Mouse (Mus musculus) neural tube, embryonic 12.5 days (tissue): ENCODE results near the gene Mlh3. TPM values are rescaled to one million over a fixed set of nuclear protein-coding genes. Genes with fewer than 3 reads are reported as not detected.

Source experiments
- ATAC-seq: fragments of 200-750 bp; cut with Nextera tagmentation; 2 replicates; pipeline ENCODE4 v1.8.0; 2017; ENCODE audit warnings: low read depth, mild to moderate bottlenecking, moderate TSS enrichment, moderate library complexity; ENCODE audit not compliant: low FRiP score
- H3K27ac ChIP-seq: fragments of 300-500 bp; sonication (generic); 2 replicates; pipeline ENCODE4 v1.5.1; 2016
- H3K27me3 ChIP-seq: fragments of 300-500 bp; sonication (generic); replicated peaks from 2 replicates; pipeline ENCODE4 v1.6.1; 2016; ENCODE audit warnings: mild to moderate bottlenecking
- H3K36me3 ChIP-seq: fragments of 300-500 bp; sonication (generic); 2 replicates; pipeline ENCODE4 v1.6.1; 2016; ENCODE audit warnings: mild to moderate bottlenecking
- H3K4me1 ChIP-seq: fragments of 300-500 bp; sonication (generic); 2 replicates; pipeline ENCODE4 v1.6.1; 2016
- H3K4me2 ChIP-seq: fragments of 300-500 bp; sonication (generic); replicated peaks from 2 replicates; pipeline ENCODE4 v1.6.1; 2016; ENCODE audit warnings: mild to moderate bottlenecking
- H3K4me3 ChIP-seq: fragments of 300-500 bp; sonication (generic); 2 replicates; pipeline ENCODE4 v1.5.1; 2016
- H3K9ac ChIP-seq: fragments of 300-500 bp; sonication (generic); 2 replicates; pipeline ENCODE4 v1.6.1; 2016; ENCODE audit warnings: mild to moderate bottlenecking
- H3K9me3 ChIP-seq: fragments of 300-500 bp; sonication (generic); 2 replicates; pipeline ENCODE4 v1.6.1; 2016; ENCODE audit warnings: mild to moderate bottlenecking
- WGBS: fragments of 180-500 bp; shearing (Covaris S2); methylation state at CpG from one replicate; pipeline ENCODE4 v1.1.7; 2016; 5-methylcytosine and 5-hydroxymethylcytosine counted together
- polyA plus RNA-seq: library from polyadenylated mRNA; unstranded; fragments of >200 nt; fragmentation: Nextera tagmentation; extraction: Ambion mirVana; gene quantifications from 2 replicates; pipeline ENCODE4 v1.2.1, GENCODE M21; 2016

Mlh3 gene
- polyA plus RNA-seq, 1 experiment from 2014 or later: 9.0 TPM

- H3K36me3 ChIP-seq: no peaks in the 10 kb centered on the region
- H3K4me3 ChIP-seq: no peak overlapping the region
- no peak overlapping the region for H3K27ac ChIP-seq
- no peaks in the 10 kb centered on the region for H3K27me3 ChIP-seq
- H3K9me3 ChIP-seq: no peaks in the 10 kb centered on the region
- H3K4me2 ChIP-seq: no peak overlapping the region
- H3K4me1 ChIP-seq: no peaks in the 10 kb centered on the region
- 85% methylated on average over 7 of the region's 7 CpGs for WGBS
- H3K9ac ChIP-seq: no peak overlapping the region
- no peak for ATAC-seq
Measured at GRCm38 (mm10) chr12:85257008-85257639, 13.3 kb downstream of the Mlh3 start.

DNA sequence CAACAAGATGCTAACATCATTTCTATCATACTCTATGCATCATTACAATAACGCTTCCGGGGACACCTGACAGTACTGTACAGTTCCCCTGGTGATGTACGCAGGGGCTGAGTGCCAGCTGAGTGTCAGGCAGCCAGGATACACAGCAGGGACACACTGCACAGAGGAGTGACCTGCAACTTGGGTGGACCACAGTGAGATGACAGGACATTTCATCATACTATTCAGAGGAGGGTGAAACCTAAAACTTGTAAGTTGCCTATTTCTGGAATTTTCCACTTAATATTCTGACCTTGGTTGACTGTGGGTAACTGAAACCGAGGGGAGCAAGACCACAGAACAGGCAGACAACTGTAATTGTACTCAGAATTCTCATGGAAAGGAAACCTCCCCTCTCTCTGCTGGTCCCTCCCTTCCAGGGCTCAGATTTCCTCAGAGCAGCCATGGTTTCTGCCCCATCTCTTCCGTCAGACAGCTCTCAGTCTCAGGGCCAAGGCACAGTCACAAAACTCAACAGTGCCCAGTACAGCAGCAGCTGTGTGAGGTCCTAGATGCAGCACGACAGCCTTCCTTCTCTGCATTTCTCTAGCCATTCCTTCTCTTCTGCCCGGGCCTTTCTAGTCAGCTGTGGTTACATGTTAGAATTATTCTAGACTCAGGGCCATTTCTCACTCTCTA lies 14.2 kb downstream of the Mlh3 start:
- Histone ChIP-seq H3K4me3 (no peak overlapping the region), H3K4me1 (no peaks in the 10 kb centered on the region), H3K4me2 (no peak overlapping the region), H3K27ac (no peak overlapping the region), H3K9me3 (no peaks in the 10 kb centered on the region), H3K9ac (no peak overlapping the region), H3K27me3 (no peaks in the 10 kb centered on the region), H3K36me3 (no peaks in the 10 kb centered on the region)
- 69% methylated on average over 7 of the region's 7 CpGs for WGBS
- ATAC-seq: no peak

- H3K9ac ChIP-seq: no peak overlapping the region
- no peaks in the 10 kb centered on the region for H3K36me3 ChIP-seq
- 83% methylated on average over 3 of the region's 3 CpGs for WGBS
- no peak overlapping the region for H3K4me3 ChIP-seq
- no peak overlapping the region for H3K27ac ChIP-seq
- H3K27me3 ChIP-seq: no peaks in the 10 kb centered on the region
- no peak for ATAC-seq
- no peaks in the 10 kb centered on the region for H3K4me1 ChIP-seq
- no peaks in the 10 kb centered on the region for H3K9me3 ChIP-seq
- no peak overlapping the region for H3K4me2 ChIP-seq
Measured at GRCm38 (mm10) chr12:85252083-85252482, 18.3 kb downstream of the Mlh3 start.

- Histone ChIP-seq H3K9ac (no peak overlapping the region), H3K36me3 (peaks cover 2% of the 10 kb centered on the region; the same call in 1 of the 2 replicates), H3K4me2 (no peak overlapping the region), H3K9me3 (no peaks in the 10 kb centered on the region), H3K27me3 (no peaks in the 10 kb centered on the region), H3K27ac (no peak overlapping the region), H3K4me1 (peaks cover 6% of the 10 kb centered on the region; the same call in 1 of the 2 replicates), H3K4me3 (no peak overlapping the region)
- ATAC-seq: no peak
- WGBS: 29% methylated on average over 5 of the region's 5 CpGs
Measured at GRCm38 (mm10) chr12:85237553-85237952, 32.8 kb downstream of the Mlh3 start.

GRCm38 (mm10) chr12:85233376-85234358 lies 36.7 kb downstream of the Mlh3 start:
- no peak overlapping the region for H3K4me2 ChIP-seq

DNA sequence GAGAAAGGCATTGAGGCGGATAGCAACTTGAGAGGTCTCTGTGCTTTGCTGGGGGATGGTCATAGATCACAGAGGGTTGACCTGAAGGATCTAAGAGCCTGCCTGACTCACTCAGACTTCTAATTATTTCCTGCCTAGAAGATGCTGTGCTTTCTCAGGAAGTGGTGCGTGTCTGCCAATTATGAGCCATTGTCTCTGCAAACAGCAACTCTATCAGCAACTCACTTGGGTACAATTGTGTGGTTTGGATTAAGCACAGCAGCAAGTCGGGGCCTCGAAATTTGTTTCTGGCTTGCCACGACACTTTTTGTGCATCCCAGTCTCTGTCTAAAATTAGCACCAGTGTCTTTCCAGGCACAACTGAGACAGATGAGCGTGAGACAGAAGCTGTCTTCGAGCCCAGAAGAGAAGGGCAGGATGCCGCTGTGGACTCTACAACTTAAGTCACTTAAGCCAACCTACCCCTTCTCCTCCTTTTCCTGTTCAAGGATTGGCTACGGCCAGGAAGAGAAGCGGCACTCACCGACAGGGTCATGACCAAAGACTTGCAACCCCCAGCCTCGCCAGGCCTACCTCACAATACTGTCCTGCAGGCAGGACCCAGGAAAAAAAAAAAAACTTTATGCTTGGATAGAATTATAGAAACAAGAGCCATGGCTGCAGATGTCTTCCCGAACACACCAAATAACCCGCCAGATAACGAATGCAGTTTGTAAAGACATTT lies 42.4 kb downstream of the Mlh3 start:
- Histone ChIP-seq H3K4me2 (no peak overlapping the region), H3K36me3 (peaks cover 42% of the 10 kb centered on the region), H3K27me3 (no peaks in the 10 kb centered on the region), H3K9me3 (no peaks in the 10 kb centered on the region), H3K27ac (no peak overlapping the region), H3K9ac (no peak overlapping the region), H3K4me1 (no peaks in the 10 kb centered on the region), H3K4me3 (no peak overlapping the region)
- ATAC-seq: no peak
- 80% methylated on average over 15 of the region's 15 CpGs for WGBS

More at GRCm38 (mm10) chr12:85233376-85234358, 36.7 kb downstream of the Mlh3 start:
- 0 out of 2 replicates have a peak, but pooled peaks have one; percentile 33 for ATAC-seq
- H3K27ac ChIP-seq: no peak overlapping the region
- WGBS: 69% methylated on average over 21 of the region's 21 CpGs
- peaks cover 2% of the 10 kb centered on the region; the same call in 1 of the 2 replicates for H3K36me3 ChIP-seq
- no peaks in the 10 kb centered on the region for H3K27me3 ChIP-seq
- H3K9me3 ChIP-seq: no peaks in the 10 kb centered on the region
- peaks cover 6% of the 10 kb centered on the region; the same call in 1 of the 2 replicates for H3K4me1 ChIP-seq
- H3K9ac ChIP-seq: 0 out of 2 replicates have a peak overlapping the region, but pooled peaks have one; percentile 13
- H3K4me3 ChIP-seq: no peak overlapping the region

DNA sequence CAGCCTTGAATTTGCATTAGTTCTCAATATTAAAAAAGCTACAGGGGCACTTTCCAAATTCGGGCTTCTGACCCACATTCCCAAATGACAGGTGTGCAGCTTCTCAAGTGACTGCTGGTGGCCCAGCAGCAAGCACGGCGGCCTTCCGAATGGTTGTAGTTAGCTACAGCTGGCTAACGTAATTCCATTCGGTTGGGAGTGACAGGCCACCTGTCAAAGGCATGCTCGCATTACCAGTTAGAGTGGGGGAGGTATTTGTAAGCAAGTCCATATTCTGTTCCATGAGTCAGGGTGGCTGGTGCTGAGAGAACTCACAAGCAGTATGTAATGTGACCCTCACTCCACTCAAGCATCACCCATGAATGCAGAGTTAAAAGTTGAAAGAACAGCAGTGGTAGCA lies 43.2 kb downstream of the Mlh3 start:
- Histone ChIP-seq H3K36me3 (peaks cover 50% of the 10 kb centered on the region), H3K27ac (no peak overlapping the region), H3K9ac (no peak overlapping the region), H3K4me1 (no peaks in the 10 kb centered on the region), H3K9me3 (no peaks in the 10 kb centered on the region), H3K4me2 (no peak overlapping the region), H3K27me3 (no peaks in the 10 kb centered on the region), H3K4me3 (no peak overlapping the region)
- ATAC-seq: no peak
- WGBS: 84% methylated on average over 7 of the region's 7 CpGs

GRCm38 (mm10) chr12:85219905-85220290 lies 50.5 kb downstream of the Mlh3 start:
- Histone ChIP-seq H3K4me2 (peak overlapping the region; percentile 98), H3K27me3 (no peaks in the 10 kb centered on the region), H3K4me3 (peak overlapping the region; percentile 80), H3K9ac (peak overlapping the region; percentile 73), H3K36me3 (peaks cover 38% of the 10 kb centered on the region), H3K4me1 (peaks cover 18% of the 10 kb centered on the region), H3K9me3 (no peaks in the 10 kb centered on the region), H3K27ac (no peak overlapping the region)
- ATAC-seq: no peak; the same call in 1 of the 2 replicates
- 5% methylated on average over 12 of the region's 12 CpGs for WGBS

- H3K9me3 ChIP-seq: no peaks in the 10 kb centered on the region
- ATAC-seq: peak; percentile 99
- peak within 1 kb of the TSS; percentile 73 for H3K9ac ChIP-seq
- no peak within 1 kb of the TSS for H3K27ac ChIP-seq
- H3K27me3 ChIP-seq: no peaks in the 10 kb centered on the region
- peak within 1 kb of the TSS; percentile 98 for H3K4me2 ChIP-seq
- peaks cover 33% of the 10 kb centered on the region for H3K36me3 ChIP-seq
- H3K4me1 ChIP-seq: peaks cover 18% of the 10 kb centered on the region
- WGBS: under 1% methylated on average over 54 of the region's 54 CpGs
- peak within 1 kb of the TSS; percentile 80 for H3K4me3 ChIP-seq
Measured at GRCm38 (mm10) chr12:85219236-85219904, 51.0 kb downstream of the Mlh3 start, which contains the start of gene Eif2b2. Gene Eif2b2, plus strand, starts transcription at chr12:85219481.

DNA sequence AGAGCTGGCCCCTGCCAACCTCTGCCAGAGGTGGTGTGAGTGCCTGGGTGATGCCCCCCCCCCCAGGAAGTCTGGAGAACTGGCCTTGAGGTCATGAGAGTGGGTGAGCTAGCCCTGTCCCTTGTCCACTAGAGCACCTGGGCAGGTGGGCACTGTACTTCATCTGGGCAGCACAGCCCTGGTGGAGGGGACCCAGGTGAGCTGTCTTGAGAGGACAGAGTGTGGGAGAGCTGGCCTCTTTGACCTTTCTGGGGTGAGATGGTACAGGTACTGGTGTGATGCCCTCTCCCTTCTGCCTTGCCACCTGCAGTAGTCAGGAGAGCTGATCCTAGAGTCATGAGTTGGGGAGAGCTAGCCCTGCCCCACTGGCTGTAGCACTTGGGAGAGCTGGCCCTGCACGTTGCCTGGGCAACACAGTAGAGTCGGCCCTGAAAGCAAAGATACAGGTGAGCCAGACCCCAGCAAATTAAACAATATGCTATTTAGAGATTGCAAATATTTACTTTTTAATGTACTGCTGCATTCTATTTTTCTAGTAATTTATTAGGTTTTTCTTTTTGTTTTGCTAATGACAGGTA lies 52.6 kb downstream of the Mlh3 start:
- H3K36me3 ChIP-seq: peaks cover 17% of the 10 kb centered on the region
- H3K4me3 ChIP-seq: no peak overlapping the region
- peaks cover 18% of the 10 kb centered on the region for H3K4me1 ChIP-seq
- no peaks in the 10 kb centered on the region for H3K27me3 ChIP-seq
- H3K27ac ChIP-seq: no peak overlapping the region
- 87% methylated on average over 2 of the region's 2 CpGs for WGBS
- ATAC-seq: no peak
- no peak overlapping the region for H3K9ac ChIP-seq
- no peaks in the 10 kb centered on the region for H3K9me3 ChIP-seq
- no peak overlapping the region for H3K4me2 ChIP-seq

DNA sequence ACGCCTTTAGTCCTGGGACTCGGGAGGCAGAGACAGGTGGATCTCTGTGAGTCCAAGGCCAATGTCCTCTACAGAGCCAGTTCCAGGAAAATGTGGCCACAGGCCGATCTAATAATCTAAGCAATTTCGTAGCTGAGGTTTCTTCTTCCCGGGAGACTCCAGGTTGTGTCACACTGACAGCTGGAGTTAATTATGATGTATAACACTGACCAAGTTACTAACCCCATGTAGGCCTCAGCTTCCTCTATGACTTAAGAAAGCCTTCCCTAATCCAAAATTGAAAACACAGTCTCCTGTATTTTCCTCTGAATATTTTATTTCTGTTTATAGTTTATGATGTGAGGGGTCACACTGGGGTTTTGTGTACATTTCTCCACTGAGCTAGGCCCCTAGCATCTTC lies 55.4 kb downstream of the Mlh3 start:
- H3K9ac ChIP-seq: no peak overlapping the region
- 88% methylated on average over 5 of the region's 5 CpGs for WGBS
- H3K27ac ChIP-seq: no peak overlapping the region
- no peak overlapping the region for H3K4me3 ChIP-seq
- H3K4me1 ChIP-seq: peaks cover 9% of the 10 kb centered on the region
- no peaks in the 10 kb centered on the region for H3K27me3 ChIP-seq
- H3K9me3 ChIP-seq: no peaks in the 10 kb centered on the region
- H3K36me3 ChIP-seq: no peaks in the 10 kb centered on the region
- no peak overlapping the region for H3K4me2 ChIP-seq
- no peak for ATAC-seq
